Mouse (Mus musculus) spleen, postnatal 14 days (tissue): ENCODE measurements at regions not wholly inside any gene's neighbourhood (a gene's known extent, or its start where the extent isn't known, plus 50 kb on each side); places are given as distances from the start of the nearest gene placed in this dataset.

Experiments
- DNase-seq, 2 experiments: peaks; one replicate each; pipeline ENCODE4 v3.0.0; 2021 to 2022; ENCODE audit warnings: low spot score in 2 of 2

- no peak for DNase-seq
These were observed 130.0 kb upstream of the Gm9833 start for GRCm38 (mm10) chr3:9957870-9958269.

GRCm38 (mm10) chr3:9959716-9960661, 127.9 kb upstream of the Gm9833 start:
- DNase-seq, result no peak

- DNase-seq, result no peak
These were observed 127.2 kb upstream of the Gm9833 start for GRCm38 (mm10) chr3:9960696-9961095.
